Mouse (Mus musculus) frontal cortex, postnatal 10 days (tissue): Measurements from ENCODE around the gene Dab2ip.
A peak's percentile ranks its signal among the peaks of the same experiment; 100 is the strongest.

Source experiments
- DNase-seq, 2 experiments: peaks; one replicate each; pipeline ENCODE4 v3.0.0; 2022; ENCODE audit warnings: low spot score in 2 of 2, mixed read lengths in 1 of 2

Gene Dab2ip

DNA sequence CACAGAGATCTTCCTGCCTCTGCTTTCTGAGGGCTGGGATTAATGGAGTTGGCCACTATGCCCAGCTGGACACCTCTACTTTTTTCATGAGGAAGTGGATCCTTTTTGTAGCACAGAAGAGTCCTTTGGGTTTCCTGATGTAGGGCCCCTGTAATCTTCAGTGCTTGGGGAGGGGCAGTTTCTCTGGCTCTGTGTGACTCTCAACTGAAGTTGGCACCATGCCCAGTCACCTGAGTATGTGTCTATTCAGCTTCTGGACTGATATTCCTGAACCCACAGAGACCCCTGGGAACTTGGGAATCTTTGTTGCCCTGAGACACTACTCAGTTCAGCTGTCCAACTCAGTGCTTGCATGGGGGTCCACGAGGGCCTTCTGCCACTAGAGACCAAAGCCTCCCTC, 37.0 kb downstream of the Dab2ip start:
- DNase-seq: no peak

- DNase-seq: no peak
Observed at GRCm38 (mm10) chr2:35595718-35596117, 37.7 kb downstream of the Dab2ip start.

DNA sequence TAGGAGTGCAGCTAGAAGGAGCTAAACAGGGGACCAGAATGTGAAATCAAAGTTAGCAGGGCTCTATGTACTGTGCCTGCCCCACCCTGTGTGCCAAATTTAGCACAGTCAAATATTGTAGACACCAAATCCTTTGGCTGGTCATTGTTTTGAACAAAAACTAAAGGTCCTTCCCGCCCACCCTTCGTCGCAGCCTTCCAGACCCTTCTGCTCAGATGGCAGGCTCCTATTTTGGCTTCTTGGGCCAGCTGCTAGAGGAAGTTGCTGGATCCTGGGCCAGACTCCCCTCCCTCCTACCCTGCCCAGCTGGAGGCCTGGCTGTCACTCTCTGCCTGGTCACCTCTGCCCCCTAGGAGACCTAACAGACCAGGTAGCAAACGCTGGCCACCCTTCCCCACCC, 38.7 kb downstream of the Dab2ip start:
- DNase-seq: no peak

DNA sequence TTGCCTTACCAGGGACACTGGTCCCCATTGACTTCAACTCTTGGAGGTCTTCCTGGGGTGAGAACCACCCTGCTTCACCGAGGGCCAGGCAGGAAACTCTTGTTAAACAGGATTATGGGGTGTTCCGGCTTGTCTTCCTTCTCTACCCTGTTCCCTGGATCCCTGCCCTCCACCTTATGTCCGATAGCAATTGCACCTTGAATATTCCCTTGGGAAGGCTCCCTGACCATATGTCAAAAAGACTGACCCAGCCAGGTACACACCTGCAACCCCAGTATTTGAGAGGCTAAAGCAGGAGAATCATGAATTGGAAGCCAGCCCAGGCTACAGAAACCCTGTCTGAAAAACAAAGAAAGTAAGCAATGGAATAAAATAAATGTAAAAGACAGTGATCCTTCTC, 40.8 kb downstream of the Dab2ip start:
- DNase-seq: no peak

DNA sequence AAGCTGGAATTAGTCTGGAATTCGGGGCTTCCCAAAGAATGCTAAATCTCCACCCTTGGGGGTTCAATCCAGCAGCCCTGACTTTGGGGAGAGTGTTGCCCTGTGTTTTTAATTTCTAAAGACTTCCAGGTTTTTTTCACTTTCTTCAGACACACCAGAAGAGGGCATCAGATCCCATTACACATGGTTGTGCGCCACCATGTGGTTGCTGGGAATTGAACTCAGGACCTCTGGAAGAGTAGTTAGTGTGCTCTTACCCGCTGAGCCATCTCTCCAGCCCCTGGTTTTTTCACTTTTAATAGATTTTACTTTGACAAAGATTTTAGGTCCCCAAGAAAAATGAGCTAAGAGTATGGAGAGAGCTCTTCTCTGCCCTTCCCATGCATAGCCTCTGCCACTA, 43.6 kb downstream of the Dab2ip start:
- DNase-seq: no peak

- no peak for DNase-seq
Observed at GRCm38 (mm10) chr2:35607476-35607875, 49.4 kb downstream of the Dab2ip start.

GRCm38 (mm10) chr2:35608856-35609255, 50.8 kb downstream of the Dab2ip start:
- DNase-seq: no peak

GRCm38 (mm10) chr2:35609317-35609716, 51.3 kb downstream of the Dab2ip start:
- DNase-seq: no peak

- DNase-seq: peak in 1 of 2 experiments; percentile 48
Observed at GRCm38 (mm10) chr2:35610168-35610951, 52.3 kb downstream of the Dab2ip start.

DNA sequence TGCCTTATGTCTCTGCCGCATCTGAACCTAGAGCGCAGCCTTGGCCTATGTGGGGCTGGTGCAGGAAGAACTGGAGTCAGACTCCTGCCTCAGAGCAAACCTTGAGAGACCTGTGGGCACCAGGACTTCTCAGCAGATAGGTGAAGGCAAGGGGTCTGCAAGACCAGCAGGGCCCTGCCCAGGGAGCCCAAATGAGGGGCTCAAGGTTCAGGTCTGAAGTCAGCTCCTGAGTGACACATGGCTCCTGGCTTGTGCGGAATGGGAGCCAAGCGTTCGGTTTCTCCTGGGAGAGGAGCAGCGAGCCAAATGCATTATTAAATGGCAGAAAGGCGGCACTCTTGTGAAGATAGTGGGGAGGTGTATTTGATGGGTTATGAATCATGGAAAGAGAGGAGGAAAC, 52.9 kb downstream of the Dab2ip start:
- DNase-seq: no peak

DNA sequence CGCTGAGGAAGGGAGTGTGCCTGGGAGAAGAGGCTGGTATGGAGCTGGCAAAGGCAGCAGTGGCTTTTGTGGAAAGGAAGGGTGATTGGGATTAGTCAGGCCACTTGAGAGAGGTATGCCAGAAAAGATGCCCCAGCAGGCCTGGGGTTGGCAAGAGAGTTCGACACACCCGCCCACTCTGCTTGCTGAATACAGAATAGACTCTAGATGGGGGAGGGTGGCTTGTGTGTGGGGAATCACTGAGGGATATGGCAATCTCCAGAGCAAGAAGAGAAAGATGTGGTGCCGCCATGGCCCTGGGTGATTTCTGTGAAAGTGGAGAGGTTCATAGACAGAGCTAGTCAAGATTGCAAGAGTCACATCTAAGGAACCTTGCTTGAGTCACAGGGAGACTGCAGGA, 53.6 kb downstream of the Dab2ip start:
- no peak for DNase-seq

DNA sequence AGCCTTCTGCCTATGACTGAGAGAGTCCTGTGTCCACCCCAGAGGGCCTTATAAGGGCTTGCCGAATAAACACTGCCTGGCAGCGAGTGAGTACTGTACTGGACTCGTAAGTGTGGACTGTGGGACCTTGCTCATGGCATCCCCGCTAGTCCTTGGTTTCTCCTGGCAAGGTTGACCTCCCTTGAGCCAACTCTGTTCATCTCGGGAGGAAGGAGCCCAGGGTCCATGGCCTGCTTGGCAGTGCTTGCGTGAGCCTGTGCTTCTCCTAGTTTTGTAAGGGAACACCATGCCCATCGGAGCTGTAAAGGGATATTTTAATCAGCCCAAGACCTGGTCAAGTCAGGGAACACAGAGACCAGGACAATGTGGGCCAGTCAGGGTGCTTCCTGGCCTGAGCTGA, 54.2 kb downstream of the Dab2ip start:
- no peak for DNase-seq

GRCm38 (mm10) chr2:35613946-35614353, 55.9 kb downstream of the Dab2ip start:
- no peak for DNase-seq

DNA sequence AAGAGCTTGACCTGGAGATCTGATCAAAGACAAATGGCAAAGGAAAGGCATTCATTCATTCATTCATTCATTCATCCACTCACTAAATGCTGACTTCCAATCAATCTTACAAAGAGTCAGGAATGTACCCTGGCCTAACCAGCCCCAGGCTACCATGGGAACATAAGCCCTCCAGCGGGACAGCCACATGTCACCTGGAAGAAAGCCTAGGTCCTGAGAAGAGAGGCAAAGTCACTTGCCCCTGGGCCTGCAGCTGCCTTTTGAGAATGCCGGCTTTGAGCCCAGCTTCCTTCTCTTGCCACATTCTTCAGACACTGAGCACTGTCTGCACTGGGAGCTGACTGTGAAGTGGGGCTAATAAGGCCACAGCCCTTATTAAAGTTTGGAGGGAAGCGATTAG, 56.3 kb downstream of the Dab2ip start:
- DNase-seq: no peak

GRCm38 (mm10) chr2:35615366-35615765, 57.3 kb downstream of the Dab2ip start:
- DNase-seq: no peak

DNA sequence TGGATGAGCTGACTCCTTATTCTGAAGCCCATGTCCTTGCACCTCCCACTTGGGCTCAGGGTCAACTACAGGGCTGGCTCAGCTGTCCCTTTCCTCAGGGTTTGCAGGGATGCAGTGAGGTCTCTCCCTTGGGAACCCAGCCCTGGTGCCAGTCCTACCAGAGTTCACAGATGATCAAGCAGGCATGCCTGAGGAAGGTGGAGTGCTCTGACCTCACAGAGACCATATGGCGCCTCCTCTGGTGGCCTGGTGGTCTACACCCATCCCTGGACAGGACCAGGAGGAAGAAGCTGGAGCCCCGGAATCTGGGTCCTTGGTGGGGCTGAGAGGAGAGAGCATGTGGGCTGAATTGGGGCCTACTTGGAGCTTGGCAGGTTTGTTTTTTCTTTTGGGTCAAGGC, 57.9 kb downstream of the Dab2ip start:
- DNase-seq: no peak

DNA sequence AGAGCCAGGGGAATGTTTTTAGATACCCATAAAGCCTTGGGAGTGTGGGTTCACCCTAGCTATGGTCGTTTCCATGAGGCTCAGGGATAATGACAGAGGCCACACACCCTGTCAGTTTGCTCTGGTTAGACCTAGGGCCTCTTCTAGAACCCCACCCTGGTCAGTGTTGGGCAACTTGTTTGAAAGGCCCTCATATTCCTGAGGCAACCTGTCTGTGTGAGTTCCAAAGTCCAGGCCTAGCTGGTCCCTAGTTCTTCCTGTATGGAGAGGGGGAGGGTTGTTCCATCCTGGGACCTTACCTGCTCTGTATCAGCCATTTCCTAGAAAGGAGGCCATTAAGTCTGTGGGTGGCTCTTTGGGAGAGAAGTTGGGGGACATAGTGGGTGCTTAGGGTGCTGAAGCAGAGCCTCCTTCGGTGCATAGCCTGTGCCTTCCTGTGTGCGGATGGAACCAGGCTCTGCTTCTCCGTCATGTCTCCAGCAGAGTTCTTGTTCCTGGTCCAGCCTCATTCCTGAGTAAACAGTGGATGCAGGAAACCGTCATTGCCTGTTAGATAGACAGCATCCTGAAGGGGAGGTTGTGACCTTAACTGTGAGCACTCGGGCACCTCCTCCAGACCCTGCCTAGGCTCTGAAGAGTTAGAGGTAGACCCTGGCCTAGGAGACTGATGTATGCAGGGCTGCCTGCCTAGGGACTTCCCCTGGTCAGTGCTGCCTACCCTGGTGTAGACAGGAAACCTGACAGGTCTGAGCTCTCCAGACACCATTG, 59.0 kb downstream of the Dab2ip start:
- no peak for DNase-seq

GRCm38 (mm10) chr2:35618981-35619380, 60.9 kb downstream of the Dab2ip start:
- DNase-seq: no peak

- no peak for DNase-seq
Observed at GRCm38 (mm10) chr2:35619532-35619931, 61.5 kb downstream of the Dab2ip start.

GRCm38 (mm10) chr2:35620364-35621224, 62.5 kb downstream of the Dab2ip start:
- DNase-seq: no peak

- DNase-seq: no peak
Observed at GRCm38 (mm10) chr2:35621225-35621519, 63.1 kb downstream of the Dab2ip start.

GRCm38 (mm10) chr2:35621796-35622195, 63.7 kb downstream of the Dab2ip start:
- peak in 1 of 2 experiments; percentile 33 for DNase-seq
